Mouse (Mus musculus) lung, postnatal 0 days (tissue): Measurements from ENCODE around the gene Cks1b. TPM values are rescaled to one million over a fixed set of nuclear protein-coding genes. Genes with fewer than 3 reads are reported as not detected.
"Not testable (repeated sequence)": the region's sequence is repeated elsewhere in the genome, so short reads cannot be mapped to it uniquely, and the experiment has no call there.

Experiments used
- ATAC-seq: fragments of 200-750 bp; cut with Nextera tagmentation; 2 replicates; pipeline ENCODE4 v1.8.0; 2017; ENCODE audit warnings: moderate library complexity
- DNase-seq: peaks from one replicate; pipeline ENCODE4 v3.0.0-alpha.2; 2016; ENCODE audit warnings: low spot score
- H3K27ac ChIP-seq: fragments of 300-500 bp; sonication (generic); 2 replicates; pipeline ENCODE4 v1.5.1; 2014; ENCODE audit warnings: antibody characterized with exemption, mild to moderate bottlenecking, low read length, mixed read lengths
- H3K27me3 ChIP-seq: fragments of 300-500 bp; sonication (generic); replicated peaks from 2 replicates; pipeline ENCODE4 v1.6.1; 2014; ENCODE audit warnings: low read length, mixed read lengths; ENCODE audit not compliant: insufficient read depth
- H3K36me3 ChIP-seq: fragments of 300-500 bp; sonication (generic); 2 replicates; pipeline ENCODE4 v1.6.1; 2014; ENCODE audit warnings: low read length, mixed read lengths; ENCODE audit not compliant: insufficient read depth
- H3K4me1 ChIP-seq: fragments of 300-500 bp; sonication (generic); 2 replicates; pipeline ENCODE4 v1.6.1; 2014; ENCODE audit warnings: antibody characterized with exemption, low read depth, low read length, mixed read lengths; ENCODE audit not compliant: insufficient read depth
- H3K4me2 ChIP-seq: fragments of 300-500 bp; sonication (generic); replicated peaks from 2 replicates; pipeline ENCODE4 v1.6.1; 2014; ENCODE audit warnings: low read depth, mild to moderate bottlenecking, low read length, moderate library complexity, mixed read lengths
- H3K4me3 ChIP-seq: fragments of 300-500 bp; sonication (generic); 2 replicates; pipeline ENCODE4 v1.5.1; 2014; ENCODE audit warnings: low read depth, low read length
- H3K9ac ChIP-seq: fragments of 300-500 bp; sonication (generic); replicated peaks from 2 replicates; pipeline ENCODE4 v1.6.1; 2014; ENCODE audit warnings: low read depth, mild to moderate bottlenecking
- H3K9me3 ChIP-seq: fragments of 300-500 bp; sonication (generic); 2 replicates; pipeline ENCODE4 v1.6.1; 2016; ENCODE audit warnings: low read length, mixed read lengths
- CTCF ChIP-seq: IDR thresholded peaks from 2 replicates; pipeline ENCODE4 v1.5.1; 2016; ENCODE audit warnings: antibody characterized with exemption, mild to moderate bottlenecking
- EP300 ChIP-seq: IDR thresholded peaks from 2 replicates; pipeline ENCODE4 v1.6.1; 2016; ENCODE audit warnings: antibody characterized with exemption, mild to moderate bottlenecking, control low read depth
- WGBS: fragments of 180-500 bp; shearing (Covaris S2); extraction: QIAGEN DNeasy Blood & Tissue Kit; methylation state at CpG from one replicate; pipeline ENCODE4 v1.1.7; 2014; 5-methylcytosine and 5-hydroxymethylcytosine counted together
- polyA plus RNA-seq: library from polyadenylated mRNA; unstranded; fragments of >200 nt; fragmentation: Nextera tagmentation; extraction: Ambion mirVana; gene quantifications from 2 replicates; pipeline ENCODE4 v1.2.1, GENCODE M21; 2015

The Cks1b gene
- polyA plus RNA-seq, 1 experiment from 2014 or later: 83.0 TPM

DNA sequence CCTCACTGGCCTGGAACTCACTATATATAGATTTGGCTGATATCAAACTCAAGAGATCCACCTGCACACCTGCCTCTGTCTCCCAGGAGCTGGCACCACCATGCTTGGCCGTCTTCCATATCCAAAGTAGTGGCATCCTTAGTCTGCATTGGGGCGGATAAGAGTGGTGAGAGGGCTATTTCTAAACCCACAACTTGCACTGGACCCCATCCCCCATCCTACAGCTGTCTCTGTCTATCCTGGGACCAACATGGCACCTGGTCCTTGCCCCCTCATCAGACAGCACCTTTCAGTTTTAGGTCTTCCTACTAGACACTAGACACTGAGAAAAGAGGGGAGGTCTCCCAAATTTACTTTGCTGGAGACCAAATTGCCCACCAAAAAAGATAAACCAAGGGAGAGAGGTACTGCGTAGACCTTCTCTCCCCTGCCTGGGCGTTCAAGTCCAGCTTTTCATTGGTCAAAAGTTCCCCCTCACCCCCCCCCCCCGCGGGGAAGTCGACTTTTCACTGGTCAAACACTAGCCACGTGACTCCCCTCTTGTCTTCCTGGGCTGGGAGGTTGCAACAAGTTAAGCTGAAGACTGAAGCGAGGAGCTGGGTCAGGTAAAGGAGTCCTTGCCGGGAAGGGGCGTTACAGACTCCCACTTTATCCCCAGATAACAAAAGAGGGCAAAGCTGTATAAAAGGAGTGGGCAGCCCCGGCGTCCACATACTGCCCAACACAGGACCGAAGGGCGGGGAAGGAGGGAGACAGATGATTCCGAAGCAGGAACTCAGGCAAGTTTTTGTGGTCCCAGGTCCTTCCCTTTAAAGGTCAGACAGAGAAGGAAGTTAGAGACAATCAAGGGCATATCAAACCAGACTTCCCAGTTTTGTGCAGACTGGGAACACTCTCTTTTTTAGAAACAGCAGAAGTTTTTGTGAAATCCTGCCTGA, 18.3 kb upstream of the Cks1b start, which contains the start of gene Pbxip1:
TSS of gene Pbxip1 (plus strand) at position 531 of the 938 bp plus-strand sequence.
- Histone ChIP-seq H3K27me3 (no peaks in the 10 kb centered on the region), H3K27ac (peak within 1 kb of the TSS; percentile 84), H3K4me1 (peaks cover 10% of the 10 kb centered on the region), H3K36me3 (peaks cover 14% of the 10 kb centered on the region), H3K9ac (peak within 1 kb of the TSS; percentile 45), H3K4me2 (peak within 1 kb of the TSS; percentile 63), H3K4me3 (peak within 1 kb of the TSS; percentile 44), H3K9me3 (no peaks in the 10 kb centered on the region)
- no peak for TF ChIP-seq CTCF
- no peak for TF ChIP-seq EP300
- peak; percentile 91 for ATAC-seq
- peak; percentile 96 for DNase-seq
- WGBS: 6% methylated on average over 16 of the region's 16 CpGs

GRCm38 (mm10) chr3:89435041-89435440, 16.9 kb upstream of the Cks1b start:
- Histone ChIP-seq H3K27me3 (no peaks in the 10 kb centered on the region), H3K36me3 (peaks cover 14% of the 10 kb centered on the region; the same call in 1 of the 2 replicates), H3K4me2 (no peak overlapping the region), H3K9me3 (no peaks in the 10 kb centered on the region), H3K27ac (no peak overlapping the region), H3K9ac (no peak overlapping the region), H3K4me1 (peaks cover 17% of the 10 kb centered on the region), H3K4me3 (no peak overlapping the region)
- 76% methylated on average over 7 of the region's 7 CpGs for WGBS
- DNase-seq (no peak), ATAC-seq (no peak)
- TF ChIP-seq CTCF (no peak), EP300 (no peak)

GRCm38 (mm10) chr3:89434532-89434931, 16.3 kb upstream of the Cks1b start:
- H3K27ac ChIP-seq: no peak overlapping the region
- no peak for TF ChIP-seq CTCF
- TF ChIP-seq EP300: no peak

GRCm38 (mm10) chr3:89432606-89433005, 14.4 kb upstream of the Cks1b start:
- Histone ChIP-seq H3K36me3 (peaks cover 19% of the 10 kb centered on the region; the same call in 1 of the 2 replicates), H3K27me3 (no peaks in the 10 kb centered on the region), H3K4me2 (no peak overlapping the region), H3K9ac (no peak overlapping the region), H3K4me1 (peaks cover 17% of the 10 kb centered on the region), H3K27ac (no peak overlapping the region), H3K4me3 (no peak overlapping the region), H3K9me3 (no peaks in the 10 kb centered on the region)
- no peak for ATAC-seq
- no peak for TF ChIP-seq CTCF
- TF ChIP-seq EP300: no peak
- DNase-seq: no peak
- 93% methylated on average over 8 of the region's 8 CpGs for WGBS

More at GRCm38 (mm10) chr3:89434532-89434931, 16.3 kb upstream of the Cks1b start:
- ATAC-seq (no peak), DNase-seq (no peak)
- Histone ChIP-seq H3K4me2 (no peak overlapping the region), H3K9me3 (no peaks in the 10 kb centered on the region), H3K4me3 (no peak overlapping the region), H3K36me3 (peaks cover 14% of the 10 kb centered on the region; the same call in 1 of the 2 replicates), H3K27me3 (no peaks in the 10 kb centered on the region), H3K9ac (no peak overlapping the region), H3K4me1 (peaks cover 17% of the 10 kb centered on the region)
- 71% methylated on average over 11 of the region's 11 CpGs for WGBS

GRCm38 (mm10) chr3:89430171-89431159, 12.3 kb upstream of the Cks1b start, which contains the start of gene Pygo2:
TSS of gene Pygo2 (plus strand) at chr3:89430214.
- ATAC-seq (peak; percentile 99), DNase-seq (peak; percentile 99)
- TF ChIP-seq CTCF (0 out of 2 replicates have a peak, but pooled peaks have one; percentile 24), EP300 (no peak)
- no peaks in the 10 kb centered on the region for H3K27me3 ChIP-seq
- no peaks in the 10 kb centered on the region for H3K9me3 ChIP-seq
- peaks cover 26% of the 10 kb centered on the region for H3K36me3 ChIP-seq
- H3K4me2 ChIP-seq: peak within 1 kb of the TSS; percentile 95
- WGBS: 2% methylated on average over 62 of the region's 68 CpGs
- peaks cover 7% of the 10 kb centered on the region; the same call in 1 of the 2 replicates for H3K4me1 ChIP-seq
- peak within 1 kb of the TSS; percentile 80 for H3K9ac ChIP-seq
- peak within 1 kb of the TSS; percentile 76 for H3K27ac ChIP-seq
- peak within 1 kb of the TSS; percentile 90 for H3K4me3 ChIP-seq

GRCm38 (mm10) chr3:89429021-89429420, 10.8 kb upstream of the Cks1b start:
- H3K27me3 ChIP-seq, H3K27ac ChIP-seq, H3K9me3 ChIP-seq, H3K9ac ChIP-seq, ATAC-seq, H3K4me2 ChIP-seq, DNase-seq, H3K4me3 ChIP-seq, H3K4me1 ChIP-seq: not testable (repeated sequence)
- 93% methylated on average over 7 of the region's 7 CpGs for WGBS
- peaks cover 30% of the 10 kb centered on the region for H3K36me3 ChIP-seq
